Mouse (Mus musculus) C2C12 (cell line): ENCODE measurements around the gene Itfg2.
A peak's percentile ranks its signal among the peaks of the same experiment; 100 is the strongest.

Experiments
- CTCF ChIP-seq: IDR thresholded peaks from one replicate; pipeline ENCODE4 v1.5.1; 2011; ENCODE audit not compliant: control insufficient read depth, insufficient read depth, insufficient read length
- MYOG ChIP-seq: IDR thresholded peaks from one replicate; pipeline ENCODE4 v1.6.1; 2011; ENCODE audit not compliant: control insufficient read depth, insufficient read length; ENCODE audit errors: extremely low read depth

- peak; percentile 55 for TF ChIP-seq CTCF
- TF ChIP-seq MYOG, result no peak
These were observed 13.6 kb downstream of the Itfg2 start for GRCm38 (mm10) chr6:128411115-128411514.
